Mouse (Mus musculus): ENCODE measurements at regions not wholly inside any gene's neighbourhood (a gene's known extent, or its start where the extent isn't known, plus 50 kb on each side); places are given as distances from the start of the nearest gene placed in this dataset.
"Not testable (repeated sequence)": the region's sequence is repeated elsewhere in the genome, so short reads cannot be mapped to it uniquely, and the experiment has no call there.

DNA sequence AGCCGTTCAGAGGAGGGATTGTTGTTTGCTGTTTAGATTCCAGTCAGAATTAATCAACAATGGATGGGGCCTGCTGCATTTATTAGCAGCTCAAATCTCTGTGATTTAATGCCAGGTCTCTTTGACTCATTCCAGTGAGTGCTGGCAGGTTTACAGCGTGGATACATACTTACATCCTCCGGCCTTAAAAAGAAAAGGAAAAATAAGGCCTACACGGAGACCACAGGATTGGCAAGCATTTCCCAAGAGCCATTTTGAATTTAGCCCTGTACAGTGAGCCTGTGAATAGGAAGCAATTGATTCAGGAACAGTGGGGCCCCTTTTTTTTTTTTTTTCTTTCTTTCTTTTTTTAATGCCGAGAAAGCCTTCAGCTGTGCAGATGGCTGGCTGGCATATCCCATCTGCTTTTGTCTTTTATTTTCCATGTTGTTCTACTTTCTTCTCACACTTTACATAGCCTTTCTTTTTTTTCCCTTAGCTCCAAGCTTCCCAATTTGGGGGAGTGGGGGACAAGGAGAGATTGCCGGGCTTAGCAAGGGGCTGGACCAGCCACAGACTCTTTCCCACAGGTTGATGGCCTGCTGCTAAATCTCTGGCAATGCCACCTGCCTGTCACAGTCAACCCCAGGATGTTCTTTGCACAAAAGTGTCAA lies 92.6 kb upstream of the Gm5148 start:
- no peaks in the 10 kb centered on the region for H3K4me1 ChIP-seq (ENCODE audit: control insufficient read depth, insufficient read depth, low read length)
- H3K4me3 ChIP-seq (replicated peaks; ENCODE audit: extremely low read depth, low read depth, low read length), result no peak overlapping the region
- no peak for DNase-seq
- WGBS, result 63% methylated on average over 6 of the region's 6 CpGs
- TF ChIP-seq POLR2A (IDR thresholded peaks at IDR 0.05; ENCODE audit: borderline replicate concordance, extremely low read depth, low read depth, low read length) (no peak), CTCF (IDR thresholded peaks at IDR 0.05; ENCODE audit: insufficient read depth, low read length) (no peak)

DNA sequence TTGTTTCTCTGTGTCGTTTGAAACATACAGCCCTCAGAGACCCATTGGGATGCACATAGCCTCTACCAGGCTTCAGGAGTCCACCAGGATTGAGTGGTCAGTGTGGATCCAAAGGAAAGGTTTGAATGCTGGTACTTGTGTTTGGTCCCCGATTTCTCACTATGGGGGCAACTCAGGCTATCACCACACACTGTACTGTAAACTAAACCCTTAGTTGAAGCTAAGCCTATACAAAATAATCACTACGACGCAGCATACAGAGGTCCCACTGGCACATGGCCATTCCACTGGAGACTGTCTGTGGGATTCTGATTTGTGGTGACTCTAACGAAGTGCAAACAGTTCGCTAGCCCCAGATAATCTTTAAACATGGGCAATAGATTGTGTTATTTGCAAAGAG lies 91.5 kb upstream of the Gm5148 start:
- WGBS, result 95% methylated on average over 6 of the region's 6 CpGs
- DNase-seq, result no peak
- TF ChIP-seq CTCF (IDR thresholded peaks at IDR 0.05; ENCODE audit: insufficient read depth, low read length) (no peak), POLR2A (IDR thresholded peaks at IDR 0.05; ENCODE audit: borderline replicate concordance, extremely low read depth, low read depth, low read length) (no peak)
- H3K4me3 ChIP-seq (replicated peaks; ENCODE audit: extremely low read depth, low read depth, low read length), result no peak overlapping the region
- H3K4me1 ChIP-seq (ENCODE audit: control insufficient read depth, insufficient read depth, low read length), result no peaks in the 10 kb centered on the region

DNA sequence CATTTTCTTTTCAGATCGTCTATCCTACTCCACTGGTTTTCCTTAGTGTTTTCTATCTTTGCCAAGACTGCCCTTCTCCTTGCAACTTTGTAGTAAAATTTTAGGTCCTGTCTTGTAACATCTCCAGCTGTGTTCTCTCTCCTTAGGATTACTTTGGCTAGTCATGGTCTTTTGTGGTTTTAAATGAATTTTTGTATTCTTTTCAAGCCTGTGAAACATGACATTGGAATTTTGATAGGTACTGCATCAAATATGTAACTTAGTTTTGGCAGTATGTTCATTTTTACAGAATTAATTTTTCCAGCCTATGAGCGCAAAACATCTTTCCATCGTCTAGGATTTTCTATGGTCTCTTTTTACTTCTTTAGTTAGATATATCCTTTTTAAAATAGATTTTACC lies 88.6 kb upstream of the Gm5148 start:
- no peak overlapping the region for H3K4me3 ChIP-seq (replicated peaks; ENCODE audit: extremely low read depth, low read depth, low read length)
- 84% methylated on average over 3 of the region's 3 CpGs for WGBS
- DNase-seq, result no peak
- no peak for TF ChIP-seq POLR2A (IDR thresholded peaks at IDR 0.05; ENCODE audit: borderline replicate concordance, extremely low read depth, low read depth, low read length)
- no peak for TF ChIP-seq CTCF (IDR thresholded peaks at IDR 0.05; ENCODE audit: insufficient read depth, low read length)
- no peaks in the 10 kb centered on the region for H3K4me1 ChIP-seq (ENCODE audit: control insufficient read depth, insufficient read depth, low read length)

DNA sequence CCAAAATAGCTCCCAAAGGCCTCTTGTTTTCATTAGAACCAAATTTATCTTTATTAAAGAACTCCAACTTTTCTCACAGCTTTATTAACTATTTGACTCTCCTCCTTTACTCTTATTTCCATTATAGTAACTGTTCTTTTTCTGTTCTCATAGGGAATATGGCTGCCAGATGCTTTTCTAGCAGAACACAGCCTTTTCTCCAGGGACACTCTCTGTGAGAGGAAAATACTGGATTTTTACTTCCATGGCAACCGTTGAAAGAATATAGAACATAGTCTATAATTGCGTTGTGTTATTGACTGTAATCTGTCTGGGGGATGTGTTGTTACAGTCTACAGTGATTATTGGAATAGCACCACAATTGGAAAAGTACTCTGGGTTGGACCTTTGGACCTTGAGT lies 87.1 kb upstream of the Gm5148 start:
- WGBS, result 93% methylated on average over 2 of the region's 2 CpGs
- TF ChIP-seq POLR2A (IDR thresholded peaks at IDR 0.05; ENCODE audit: borderline replicate concordance, extremely low read depth, low read depth, low read length) (no peak), CTCF (IDR thresholded peaks at IDR 0.05; ENCODE audit: insufficient read depth, low read length) (no peak)
- Histone ChIP-seq H3K4me1 (ENCODE audit: control insufficient read depth, insufficient read depth, low read length) (no peaks in the 10 kb centered on the region), H3K4me3 (replicated peaks; ENCODE audit: extremely low read depth, low read depth, low read length) (no peak overlapping the region)
- no peak for DNase-seq

DNA sequence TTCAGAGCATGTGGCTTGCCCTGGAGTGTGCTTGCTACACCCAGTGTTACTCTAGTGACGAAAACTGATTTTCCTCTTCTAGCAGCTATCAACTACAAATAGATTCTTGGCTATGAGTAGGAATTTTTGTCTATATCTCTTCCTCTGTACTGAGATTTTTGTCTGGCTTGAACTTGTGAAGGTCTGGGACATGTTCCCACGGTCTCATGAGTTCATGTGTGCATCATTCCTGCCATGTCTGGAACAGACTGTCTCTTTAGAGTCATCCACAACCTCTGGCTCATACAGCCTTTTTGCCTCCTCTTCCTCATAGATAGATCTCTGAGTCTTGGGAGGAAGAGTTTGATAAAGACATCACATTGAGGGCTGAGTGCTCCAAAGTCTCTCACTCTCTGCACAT lies 86.5 kb upstream of the Gm5148 start:
- TF ChIP-seq CTCF (IDR thresholded peaks at IDR 0.05; ENCODE audit: insufficient read depth, low read length) (no peak), POLR2A (IDR thresholded peaks at IDR 0.05; ENCODE audit: borderline replicate concordance, extremely low read depth, low read depth, low read length) (no peak)
- DNase-seq, result no peak
- no peak overlapping the region for H3K4me3 ChIP-seq (replicated peaks; ENCODE audit: extremely low read depth, low read depth, low read length)
- 75% methylated on average over 2 of the region's 2 CpGs for WGBS
- H3K4me1 ChIP-seq (ENCODE audit: control insufficient read depth, insufficient read depth, low read length), result no peaks in the 10 kb centered on the region

- TF ChIP-seq CTCF (IDR thresholded peaks at IDR 0.05; ENCODE audit: insufficient read depth, low read length) (no peak), POLR2A (IDR thresholded peaks at IDR 0.05; ENCODE audit: borderline replicate concordance, extremely low read depth, low read depth, low read length) (no peak)
- DNase-seq, result no peak
- 50% methylated on average over 6 of the region's 6 CpGs for WGBS
- Histone ChIP-seq H3K4me3 (replicated peaks; ENCODE audit: extremely low read depth, low read depth, low read length) (no peak overlapping the region), H3K4me1 (ENCODE audit: control insufficient read depth, insufficient read depth, low read length) (no peaks in the 10 kb centered on the region)
Measured at GRCm38 (mm10) chr3:37805805-37806148, 81.5 kb upstream of the Gm5148 start.

DNA sequence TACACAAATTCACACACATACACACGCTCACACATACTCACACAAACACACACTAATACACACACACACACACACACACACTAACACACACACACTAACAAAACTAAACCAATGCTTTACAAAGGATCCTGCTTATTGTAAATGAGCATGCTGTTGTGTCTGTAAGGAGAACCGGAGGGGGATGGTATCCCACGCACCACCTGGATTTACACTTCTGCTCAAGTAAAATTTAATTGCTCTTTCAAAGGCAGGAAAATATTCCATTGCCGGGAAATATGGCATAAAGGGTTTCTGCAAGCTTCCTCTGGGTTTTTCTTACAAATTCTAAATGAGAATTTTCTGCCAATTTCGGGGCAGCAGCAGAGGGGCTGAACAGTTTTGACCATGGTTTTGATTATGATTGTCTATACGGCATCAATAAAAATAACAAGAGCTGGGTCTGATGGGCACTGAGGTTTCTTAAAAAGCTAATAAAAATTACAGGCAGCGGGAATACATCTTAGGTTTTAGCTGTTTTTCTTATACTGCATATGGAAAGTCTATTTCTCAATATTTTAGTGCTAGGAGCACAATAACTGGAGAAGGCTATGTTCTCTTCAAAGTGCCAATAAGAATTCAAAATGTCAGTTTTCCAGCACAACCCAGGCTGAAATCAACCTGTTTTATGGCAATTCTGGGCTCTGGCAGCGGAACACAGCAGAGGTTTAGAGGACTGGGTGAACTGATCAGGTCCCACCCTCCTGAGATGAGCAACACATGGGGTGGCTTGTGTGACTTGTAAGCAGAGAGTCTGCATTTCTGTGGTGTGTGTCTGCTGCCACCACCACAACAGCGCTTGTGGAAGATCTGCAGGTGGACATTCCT lies 80.9 kb upstream of the Gm5148 start:
- no peak for DNase-seq
- Histone ChIP-seq H3K4me3 (replicated peaks; ENCODE audit: extremely low read depth, low read depth, low read length) (no peak overlapping the region), H3K4me1 (ENCODE audit: control insufficient read depth, insufficient read depth, low read length) (no peaks in the 10 kb centered on the region)
- 89% methylated on average over 9 of the region's 9 CpGs for WGBS
- TF ChIP-seq POLR2A (IDR thresholded peaks at IDR 0.05; ENCODE audit: borderline replicate concordance, extremely low read depth, low read depth, low read length), result no peak
- no peak for TF ChIP-seq CTCF (IDR thresholded peaks at IDR 0.05; ENCODE audit: insufficient read depth, low read length)

GRCm38 (mm10) chr3:37804261-37804660 lies 80.0 kb upstream of the Gm5148 start:
- DNase-seq, result no peak
- no peaks in the 10 kb centered on the region for H3K4me1 ChIP-seq (ENCODE audit: control insufficient read depth, insufficient read depth, low read length)
- no peak for TF ChIP-seq CTCF (IDR thresholded peaks at IDR 0.05; ENCODE audit: insufficient read depth, low read length)
- no peak for TF ChIP-seq POLR2A (IDR thresholded peaks at IDR 0.05; ENCODE audit: borderline replicate concordance, extremely low read depth, low read depth, low read length)
- H3K4me3 ChIP-seq (replicated peaks; ENCODE audit: extremely low read depth, low read depth, low read length), result no peak overlapping the region
- WGBS, result 27% methylated on average over 5 of the region's 5 CpGs

DNA sequence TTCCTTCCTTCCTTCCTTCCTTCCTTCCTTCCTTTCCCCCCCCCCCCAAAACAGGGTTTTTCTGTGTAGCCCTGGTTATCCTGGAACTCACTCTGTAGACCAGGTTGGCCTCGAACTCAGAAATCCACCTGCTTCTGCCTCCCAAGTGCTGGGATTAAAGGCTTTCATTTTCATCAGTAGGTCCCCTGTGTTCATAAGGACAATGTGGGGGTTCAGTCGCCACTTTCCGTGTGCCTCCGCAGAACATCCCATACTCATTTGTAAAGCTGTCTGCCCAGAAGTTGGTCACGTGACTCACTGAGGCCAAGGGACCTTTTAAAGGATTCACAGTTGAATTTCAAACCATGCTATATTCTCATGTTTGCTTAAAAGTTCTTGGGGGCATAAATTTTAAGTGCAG lies 79.5 kb upstream of the Gm5148 start:
- not testable (repeated sequence) for H3K4me3 ChIP-seq (replicated peaks; ENCODE audit: extremely low read depth, low read depth, low read length); H3K4me1 ChIP-seq (ENCODE audit: control insufficient read depth, insufficient read depth, low read length); DNase-seq
- 92% methylated on average over 5 of the region's 5 CpGs for WGBS

DNA sequence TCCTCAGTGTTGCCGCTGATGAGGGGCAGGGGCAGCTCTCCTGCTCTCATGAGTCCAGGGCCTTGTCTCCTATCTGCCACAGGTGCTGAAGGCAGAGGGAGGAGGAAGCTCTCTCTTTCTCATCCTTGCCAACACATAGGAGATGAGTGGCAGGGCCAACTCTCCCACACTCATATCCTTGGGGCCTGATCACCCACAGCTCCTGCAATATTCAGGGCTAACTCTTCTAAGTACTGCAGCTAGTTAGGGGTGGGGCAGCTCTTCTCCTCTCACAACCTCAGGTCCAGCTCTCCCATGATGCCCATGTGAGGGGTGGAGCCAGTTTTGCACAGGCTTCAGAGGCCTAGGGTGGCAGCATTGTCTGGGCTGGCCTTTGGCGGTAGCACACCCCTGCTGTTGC lies 77.3 kb upstream of the Gm5148 start:
- 91% methylated on average over 2 of the region's 2 CpGs for WGBS
- no peaks in the 10 kb centered on the region for H3K4me1 ChIP-seq (ENCODE audit: control insufficient read depth, insufficient read depth, low read length)
- no peak for DNase-seq
- no peak overlapping the region for H3K4me3 ChIP-seq (replicated peaks; ENCODE audit: extremely low read depth, low read depth, low read length)
- TF ChIP-seq POLR2A (IDR thresholded peaks at IDR 0.05; ENCODE audit: borderline replicate concordance, extremely low read depth, low read depth, low read length) (no peak), CTCF (IDR thresholded peaks at IDR 0.05; ENCODE audit: insufficient read depth, low read length) (no peak)

Data from lung, adult 2 months (tissue).